Mouse (Mus musculus): ENCODE data around the gene Gm49387. TPM values are rescaled to one million over a fixed set of nuclear protein-coding genes. Genes with fewer than 3 reads are reported as not detected.

Gene Gm49387
- total and polyA plus RNA-seq, 3 experiments, result not detected

DNA sequence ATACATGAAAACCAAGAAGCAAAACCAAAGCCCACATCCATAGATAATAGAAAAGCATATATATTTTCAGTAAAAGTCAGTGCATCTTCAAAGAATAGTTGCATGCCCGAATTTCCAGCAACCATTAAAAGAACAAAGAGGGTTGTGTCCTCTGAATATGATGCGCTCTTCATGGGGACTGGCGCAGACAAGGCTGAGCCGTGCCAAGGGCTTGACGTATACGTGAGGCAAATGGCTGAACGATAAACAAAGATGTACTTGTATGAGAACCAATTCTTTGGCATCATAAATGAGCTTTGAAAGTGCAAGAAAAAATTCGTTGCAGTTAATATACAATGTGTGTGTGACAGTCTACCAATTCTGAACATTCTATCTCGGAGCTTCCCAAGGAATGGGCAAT lies 40.6 kb upstream of the Gm49387 start:
- H3K4me1 ChIP-seq (ENCODE audit: insufficient read depth, low read depth, low read length), result peaks cover 30% of the 10 kb centered on the region
- no peaks in the 10 kb centered on the region for H3K27me3 ChIP-seq (ENCODE audit: insufficient read depth, low read length)
- DNase-seq (ENCODE audit: low spot score), result no peak
- H3K4me3 ChIP-seq (ENCODE audit: low read depth, low read length), result no peak overlapping the region
- no peaks in the 10 kb centered on the region for H3K36me3 ChIP-seq (replicated peaks)
- ATAC-seq (ENCODE audit: extremely low read depth, insufficient number of reproducible peaks, low FRiP score, poor library complexity, severe bottlenecking), result no peak
- H3K9me3 ChIP-seq (replicated peaks), result no peaks in the 10 kb centered on the region
- TF ChIP-seq TAL1 (conservative IDR thresholded peaks at IDR 0.05; ENCODE audit: low read depth, low read length) (no peak), CTCF (IDR thresholded peaks at IDR 0.05; ENCODE audit: low read depth, low read length) (no peak), GATA2 (IDR thresholded peaks at IDR 0.05; ENCODE audit: borderline replicate concordance, low read depth, low read length) (no peak), GATA1 (IDR thresholded peaks at IDR 0.05; ENCODE audit: borderline replicate concordance, low read length) (no peak), POLR2AphosphoS5 (IDR thresholded peaks at IDR 0.05; ENCODE audit: insufficient replicate concordance, low read depth, low read length) (no peak)

- ATAC-seq (ENCODE audit: extremely low read depth, insufficient number of reproducible peaks, low FRiP score, poor library complexity, severe bottlenecking) (no peak), DNase-seq (ENCODE audit: low spot score) (no peak)
- Histone ChIP-seq H3K4me3 (ENCODE audit: low read depth, low read length) (no peak overlapping the region), H3K9me3 (replicated peaks) (no peaks in the 10 kb centered on the region), H3K4me1 (ENCODE audit: insufficient read depth, low read depth, low read length) (peaks cover 25% of the 10 kb centered on the region), H3K27me3 (ENCODE audit: insufficient read depth, low read length) (no peaks in the 10 kb centered on the region), H3K36me3 (replicated peaks) (no peaks in the 10 kb centered on the region)
- no peak for TF ChIP-seq GATA1 (IDR thresholded peaks at IDR 0.05; ENCODE audit: borderline replicate concordance, low read length)
Measured at GRCm38 (mm10) chr14:31680656-31681055, 40.0 kb upstream of the Gm49387 start.

DNA sequence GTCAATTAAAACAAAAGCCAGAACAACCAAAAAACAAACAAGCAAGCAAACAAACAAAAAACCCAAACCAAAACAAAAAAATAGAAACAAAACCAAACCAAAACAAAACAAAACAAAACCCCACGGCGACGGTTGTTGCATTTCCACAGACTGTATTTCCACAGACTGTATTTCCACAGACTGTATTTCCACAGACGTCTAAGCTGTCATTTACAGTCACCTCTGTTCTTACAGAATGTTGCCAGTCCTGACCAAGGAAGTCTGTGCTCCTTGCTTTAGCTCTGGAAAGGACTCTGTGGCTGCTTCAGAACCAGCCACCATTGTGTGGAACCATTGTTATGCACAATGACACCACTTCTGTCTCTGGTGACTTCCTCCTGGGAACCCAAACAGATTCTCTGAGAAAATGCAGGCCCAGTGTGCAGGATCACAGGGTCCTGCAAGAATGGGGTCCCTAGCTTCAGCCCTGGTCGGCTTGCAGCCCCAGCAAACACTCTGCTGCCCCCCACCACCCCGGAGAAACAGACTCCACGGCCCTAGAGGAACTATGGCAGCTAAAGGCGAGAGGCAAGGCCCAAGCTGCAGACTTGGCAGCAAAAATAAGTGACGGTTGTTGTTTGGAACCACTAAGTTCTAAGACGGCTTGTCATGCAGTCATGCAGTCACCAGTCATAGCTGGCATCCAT lies 31.1 kb upstream of the Gm49387 start:
- TF ChIP-seq POLR2AphosphoS5 (IDR thresholded peaks at IDR 0.05; ENCODE audit: insufficient replicate concordance, low read depth, low read length), result no peak
- TF ChIP-seq CTCF (IDR thresholded peaks at IDR 0.05; ENCODE audit: low read depth, low read length), result no peak
- no peak for TF ChIP-seq GATA1 (IDR thresholded peaks at IDR 0.05; ENCODE audit: borderline replicate concordance, low read length)
- TF ChIP-seq TAL1 (conservative IDR thresholded peaks at IDR 0.05; ENCODE audit: low read depth, low read length), result no peak
- no peak for TF ChIP-seq GATA2 (IDR thresholded peaks at IDR 0.05; ENCODE audit: borderline replicate concordance, low read depth, low read length)
- no peak overlapping the region for H3K4me3 ChIP-seq (ENCODE audit: low read depth, low read length)
- H3K4me1 ChIP-seq (ENCODE audit: insufficient read depth, low read depth, low read length), result peaks cover 14% of the 10 kb centered on the region
- H3K27me3 ChIP-seq (ENCODE audit: insufficient read depth, low read length), result no peaks in the 10 kb centered on the region
- peaks cover 23% of the 10 kb centered on the region for H3K36me3 ChIP-seq (replicated peaks)
- no peaks in the 10 kb centered on the region for H3K9me3 ChIP-seq (replicated peaks)
- ATAC-seq (ENCODE audit: extremely low read depth, insufficient number of reproducible peaks, low FRiP score, poor library complexity, severe bottlenecking) (no peak), DNase-seq (ENCODE audit: low spot score) (no peak)

GRCm38 (mm10) chr14:31669642-31670490 lies 29.2 kb upstream of the Gm49387 start:
- Histone ChIP-seq H3K9me3 (replicated peaks) (no peaks in the 10 kb centered on the region; the same call in 1 of the 2 replicates), H3K27me3 (ENCODE audit: insufficient read depth, low read length) (no peaks in the 10 kb centered on the region), H3K4me1 (ENCODE audit: insufficient read depth, low read depth, low read length) (peaks cover 25% of the 10 kb centered on the region), H3K36me3 (replicated peaks) (peaks cover 34% of the 10 kb centered on the region), H3K4me3 (ENCODE audit: low read depth, low read length) (no peak overlapping the region)
- TF ChIP-seq CTCF (IDR thresholded peaks at IDR 0.05; ENCODE audit: low read depth, low read length), result no peak
- DNase-seq (ENCODE audit: low spot score), result no peak
- no peak for ATAC-seq (ENCODE audit: extremely low read depth, insufficient number of reproducible peaks, low FRiP score, poor library complexity, severe bottlenecking)

- no peaks in the 10 kb centered on the region for H3K27me3 ChIP-seq (ENCODE audit: insufficient read depth, low read length)
- no peak overlapping the region for H3K4me3 ChIP-seq (ENCODE audit: low read depth, low read length)
- H3K4me1 ChIP-seq (ENCODE audit: insufficient read depth, low read depth, low read length), result peaks cover 32% of the 10 kb centered on the region
- TF ChIP-seq POLR2AphosphoS5 (IDR thresholded peaks at IDR 0.05; ENCODE audit: insufficient replicate concordance, low read depth, low read length) (no peak), CTCF (IDR thresholded peaks at IDR 0.05; ENCODE audit: low read depth, low read length) (no peak), GATA1 (IDR thresholded peaks at IDR 0.05; ENCODE audit: borderline replicate concordance, low read length) (no peak), TAL1 (conservative IDR thresholded peaks at IDR 0.05; ENCODE audit: low read depth, low read length) (no peak), GATA2 (IDR thresholded peaks at IDR 0.05; ENCODE audit: borderline replicate concordance, low read depth, low read length) (no peak)
- DNase-seq (ENCODE audit: low spot score) (no peak), ATAC-seq (ENCODE audit: extremely low read depth, insufficient number of reproducible peaks, low FRiP score, poor library complexity, severe bottlenecking) (no peak)
- no peaks in the 10 kb centered on the region; the same call in 1 of the 2 replicates for H3K9me3 ChIP-seq (replicated peaks)
- H3K36me3 ChIP-seq (replicated peaks), result peaks cover 34% of the 10 kb centered on the region
Measured at GRCm38 (mm10) chr14:31669161-31669611, 28.5 kb upstream of the Gm49387 start.

GRCm38 (mm10) chr14:31668326-31668725 lies 27.6 kb upstream of the Gm49387 start:
- no peak for ATAC-seq (ENCODE audit: extremely low read depth, insufficient number of reproducible peaks, low FRiP score, poor library complexity, severe bottlenecking)
- peaks cover 41% of the 10 kb centered on the region for H3K36me3 ChIP-seq (replicated peaks)
- no peak for DNase-seq (ENCODE audit: low spot score)
- no peak for TF ChIP-seq POLR2AphosphoS5 (IDR thresholded peaks at IDR 0.05; ENCODE audit: insufficient replicate concordance, low read depth, low read length)
- TF ChIP-seq GATA1 (IDR thresholded peaks at IDR 0.05; ENCODE audit: borderline replicate concordance, low read length), result no peak
- TF ChIP-seq CTCF (IDR thresholded peaks at IDR 0.05; ENCODE audit: low read depth, low read length), result no peak
- TF ChIP-seq TAL1 (conservative IDR thresholded peaks at IDR 0.05; ENCODE audit: low read depth, low read length), result no peak
- no peak overlapping the region for H3K4me3 ChIP-seq (ENCODE audit: low read depth, low read length)
- peaks cover 40% of the 10 kb centered on the region for H3K4me1 ChIP-seq (ENCODE audit: insufficient read depth, low read depth, low read length)
- H3K27me3 ChIP-seq (ENCODE audit: insufficient read depth, low read length), result no peaks in the 10 kb centered on the region
- H3K9me3 ChIP-seq (replicated peaks), result no peaks in the 10 kb centered on the region; the same call in 1 of the 2 replicates

All from G1E (cell line).